Mouse (Mus musculus): ENCODE data around the gene Rbsn. TPM values are rescaled to one million over a fixed set of nuclear protein-coding genes. Genes with fewer than 3 reads are reported as not detected.

Rbsn gene
- polyA plus RNA-seq (2014; fragmentation: Nextera tagmentation; extraction: Ambion mirVana): 16.0 and 21.3 TPM in 2 replicates

DNA sequence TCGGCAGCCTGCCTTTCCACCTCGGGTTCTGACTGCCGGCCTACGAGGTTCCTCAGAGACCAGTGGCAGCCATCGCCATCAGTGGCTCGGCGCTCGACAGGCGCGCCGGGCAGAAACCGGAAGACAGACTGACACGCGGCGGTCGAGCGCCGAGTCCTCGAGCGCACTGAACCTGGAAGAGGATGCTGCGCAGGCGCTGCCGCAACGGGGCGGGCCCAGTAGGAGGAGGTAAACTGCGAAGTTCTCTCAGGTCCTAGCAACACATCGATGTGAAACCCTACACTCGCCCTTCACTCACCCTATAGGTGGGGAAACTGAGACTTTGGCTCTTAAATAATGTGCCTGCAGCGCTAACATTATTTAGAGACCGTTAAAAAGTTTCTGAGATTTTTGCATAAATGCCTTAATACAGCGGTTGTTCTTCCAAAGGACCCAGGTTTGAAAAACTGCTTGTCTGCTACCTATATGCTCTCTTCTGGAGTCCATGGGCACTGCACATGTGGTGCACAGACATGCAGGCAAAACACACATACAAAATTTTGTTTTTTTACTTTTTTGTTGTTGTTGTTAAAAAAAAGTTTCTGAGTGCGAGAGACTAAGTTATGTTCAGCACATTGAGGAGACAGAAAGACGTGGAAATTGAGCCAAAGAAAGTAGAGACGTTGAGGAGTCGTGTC, at the start of gene Rbsn:
Gene Rbsn, minus strand, starts transcription at position 153 of the 677 bp plus-strand sequence.
- peak within 1 kb of the TSS; percentile 71 for H3K27ac ChIP-seq (ENCODE audit: low read depth, low read length)
- no peaks in the 10 kb centered on the region; the same call in 1 of the 2 replicates for H3K4me1 ChIP-seq (replicated peaks; ENCODE audit: control insufficient read depth, insufficient read depth, low read length)
- H3K36me3 ChIP-seq (ENCODE audit: control insufficient read depth, insufficient read depth, low read length): no peaks in the 10 kb centered on the region
- H3K27me3 ChIP-seq (ENCODE audit: control insufficient read depth, insufficient read depth, low read length): no peaks in the 10 kb centered on the region
- ATAC-seq (ENCODE audit: low FRiP score) (peak; percentile 93), DNase-seq (ENCODE audit: low spot score) (peak; percentile 95)
- H3K9ac ChIP-seq (ENCODE audit: low read depth, low read length): peak within 1 kb of the TSS; percentile 92
- peak within 1 kb of the TSS; percentile 89 for H3K4me2 ChIP-seq (replicated peaks; ENCODE audit: low read depth, low read length)
- H3K9me3 ChIP-seq (ENCODE audit: control insufficient read depth, low read length): no peaks in the 10 kb centered on the region
- peak within 1 kb of the TSS; percentile 95 for H3K4me3 ChIP-seq (ENCODE audit: low read depth, low read length)
- 10% methylated on average over 35 of the region's 35 CpGs for WGBS

DNA sequence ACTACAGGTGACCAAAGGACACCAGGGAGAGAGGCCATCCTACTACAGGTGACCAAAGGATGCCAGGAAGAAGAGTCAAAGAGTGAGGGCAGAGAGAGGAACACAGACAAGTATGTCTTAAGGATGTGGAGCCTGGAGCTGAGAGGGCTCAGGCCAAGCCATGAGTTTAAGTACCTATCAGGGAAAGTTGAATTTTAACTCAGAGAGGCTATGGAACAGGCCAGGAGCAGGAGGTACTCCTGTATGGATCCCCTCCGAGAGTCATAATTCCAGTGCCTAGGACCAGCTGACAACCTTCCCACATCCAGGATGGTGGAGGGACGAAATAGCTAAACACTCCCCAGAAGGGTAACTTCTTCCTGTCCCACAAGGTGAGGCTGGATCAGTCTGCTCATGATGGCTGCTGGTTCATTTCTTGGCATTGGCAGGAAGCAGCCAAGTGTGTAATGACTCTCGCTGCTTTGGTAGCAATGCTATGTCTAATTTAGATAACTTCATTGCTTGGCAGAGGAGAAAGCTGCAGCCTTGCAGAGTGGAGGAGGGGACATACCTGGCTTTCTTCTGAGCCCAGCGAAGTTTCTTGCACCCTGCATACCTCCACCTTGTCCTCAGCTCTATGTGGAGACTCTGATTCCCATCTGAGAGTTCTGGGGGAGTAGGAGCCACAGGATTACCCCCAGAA, 46.6 kb upstream of the Rbsn start:
- no peak for DNase-seq (ENCODE audit: low spot score)
- Histone ChIP-seq H3K27ac (ENCODE audit: low read depth, low read length) (no peak overlapping the region), H3K36me3 (ENCODE audit: control insufficient read depth, insufficient read depth, low read length) (no peaks in the 10 kb centered on the region), H3K4me3 (ENCODE audit: low read depth, low read length) (no peak overlapping the region), H3K27me3 (ENCODE audit: control insufficient read depth, insufficient read depth, low read length) (no peaks in the 10 kb centered on the region), H3K9ac (ENCODE audit: low read depth, low read length) (no peak overlapping the region), H3K9me3 (ENCODE audit: control insufficient read depth, low read length) (no peaks in the 10 kb centered on the region), H3K4me1 (replicated peaks; ENCODE audit: control insufficient read depth, insufficient read depth, low read length) (no peaks in the 10 kb centered on the region), H3K4me2 (replicated peaks; ENCODE audit: low read depth, low read length) (no peak overlapping the region)
- no peak for ATAC-seq (ENCODE audit: low FRiP score)
- 76% methylated on average over 4 of the region's 4 CpGs for WGBS

DNA sequence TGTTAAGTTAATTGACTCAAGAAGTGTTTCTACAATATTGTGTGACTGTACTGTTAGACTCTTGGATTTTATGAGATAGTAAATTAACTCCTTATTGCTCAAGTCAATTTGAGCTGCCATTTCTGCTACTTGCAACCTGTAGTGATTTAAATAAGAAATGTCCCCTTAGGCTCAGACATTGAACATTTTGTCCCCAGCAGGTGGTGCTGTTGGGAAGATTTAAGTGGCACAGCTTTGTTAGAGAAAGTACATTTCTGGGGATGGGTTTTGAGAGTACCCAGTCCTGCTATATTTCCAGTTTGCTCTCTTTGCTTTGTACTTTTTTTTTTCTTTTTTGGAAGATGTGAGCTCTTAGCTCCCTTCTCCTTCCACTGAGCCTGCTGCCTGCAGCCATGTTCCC, 40.6 kb upstream of the Rbsn start:
- Histone ChIP-seq H3K9ac (ENCODE audit: low read depth, low read length) (no peak overlapping the region), H3K4me1 (replicated peaks; ENCODE audit: control insufficient read depth, insufficient read depth, low read length) (no peaks in the 10 kb centered on the region), H3K9me3 (ENCODE audit: control insufficient read depth, low read length) (no peaks in the 10 kb centered on the region; the same call in 1 of the 2 replicates), H3K27ac (ENCODE audit: low read depth, low read length) (no peak overlapping the region), H3K4me2 (replicated peaks; ENCODE audit: low read depth, low read length) (no peak overlapping the region), H3K36me3 (ENCODE audit: control insufficient read depth, insufficient read depth, low read length) (no peaks in the 10 kb centered on the region), H3K4me3 (ENCODE audit: low read depth, low read length) (no peak overlapping the region), H3K27me3 (ENCODE audit: control insufficient read depth, insufficient read depth, low read length) (no peaks in the 10 kb centered on the region; the same call in 1 of the 2 replicates)
- ATAC-seq (ENCODE audit: low FRiP score) (no peak), DNase-seq (ENCODE audit: low spot score) (no peak)

DNA sequence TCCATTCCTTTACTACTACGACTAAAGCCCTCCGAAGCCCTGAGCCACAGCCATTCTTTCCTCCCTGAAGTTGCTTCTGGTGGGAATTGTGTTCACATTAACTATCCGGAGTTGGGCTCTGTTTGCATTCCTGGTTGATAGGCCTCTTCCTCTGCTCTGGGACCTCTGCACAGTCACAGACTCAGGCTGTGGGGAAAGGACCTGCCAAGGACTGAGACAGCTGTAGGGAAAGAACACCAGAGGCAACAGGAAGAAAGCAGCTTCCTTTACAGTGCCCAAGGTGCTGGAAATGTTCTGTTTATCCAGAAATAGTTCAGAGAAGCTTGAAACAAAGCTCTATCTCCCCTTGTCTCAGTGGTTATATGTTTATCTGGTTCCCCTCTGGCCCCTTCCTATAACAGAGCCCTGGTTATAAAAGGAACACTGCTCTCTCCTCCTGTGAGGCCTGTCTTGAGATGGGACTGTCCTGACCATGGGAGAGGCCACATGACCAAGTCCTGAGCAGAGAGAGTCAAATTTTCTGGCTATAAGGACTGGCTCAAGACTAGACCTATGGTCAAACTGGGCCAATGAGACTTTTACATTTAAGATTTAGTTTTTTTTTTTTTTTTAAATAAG, 38.6 kb upstream of the Rbsn start:
- DNase-seq (ENCODE audit: low spot score) (no peak), ATAC-seq (ENCODE audit: low FRiP score) (no peak)
- H3K36me3 ChIP-seq (ENCODE audit: control insufficient read depth, insufficient read depth, low read length): no peaks in the 10 kb centered on the region
- WGBS: 83% methylated on average over 3 of the region's 3 CpGs
- H3K9ac ChIP-seq (ENCODE audit: low read depth, low read length): no peak overlapping the region
- H3K4me2 ChIP-seq (replicated peaks; ENCODE audit: low read depth, low read length): no peak overlapping the region
- H3K4me1 ChIP-seq (replicated peaks; ENCODE audit: control insufficient read depth, insufficient read depth, low read length): no peaks in the 10 kb centered on the region
- no peaks in the 10 kb centered on the region; the same call in 1 of the 2 replicates for H3K27me3 ChIP-seq (ENCODE audit: control insufficient read depth, insufficient read depth, low read length)
- no peak overlapping the region for H3K4me3 ChIP-seq (ENCODE audit: low read depth, low read length)
- H3K9me3 ChIP-seq (ENCODE audit: control insufficient read depth, low read length): no peaks in the 10 kb centered on the region; the same call in 1 of the 2 replicates
- H3K27ac ChIP-seq (ENCODE audit: low read depth, low read length): no peak overlapping the region

DNA sequence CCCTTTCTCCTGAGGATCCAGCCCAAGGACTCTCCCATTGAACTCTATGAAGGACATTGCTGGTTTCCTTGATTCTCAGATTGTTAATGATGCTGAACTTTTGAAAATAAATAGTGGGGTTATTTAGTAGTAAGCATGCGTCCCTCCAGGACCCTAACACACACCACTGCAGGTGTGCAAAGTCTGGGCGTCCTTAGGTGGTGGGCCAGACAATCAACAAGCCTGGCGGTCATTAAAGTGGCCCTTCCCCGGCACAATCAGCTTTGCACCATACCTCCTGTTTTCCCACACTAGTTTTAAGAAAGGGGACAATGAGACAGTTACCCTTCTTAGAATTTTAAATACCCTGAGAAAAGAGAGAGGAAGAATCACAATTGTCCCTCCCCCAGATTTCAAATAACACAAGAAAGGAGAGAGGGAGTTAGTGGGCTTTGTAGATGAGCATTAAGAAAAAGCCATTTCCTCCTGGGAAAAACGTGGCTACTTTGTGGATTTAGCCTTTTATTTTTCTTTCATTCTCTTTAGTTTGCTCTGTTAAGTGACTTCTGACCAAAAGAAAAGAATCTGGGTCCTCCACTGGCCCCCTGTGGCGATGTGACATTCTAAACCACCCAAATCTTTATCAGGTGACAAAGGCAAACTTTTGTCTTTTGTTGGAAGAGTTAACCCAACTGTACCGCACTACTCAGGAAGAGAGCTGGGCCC, 32.6 kb upstream of the Rbsn start:
- H3K27me3 ChIP-seq (ENCODE audit: control insufficient read depth, insufficient read depth, low read length): peaks cover 19% of the 10 kb centered on the region
- H3K4me2 ChIP-seq (replicated peaks; ENCODE audit: low read depth, low read length): no peak overlapping the region
- H3K4me3 ChIP-seq (ENCODE audit: low read depth, low read length): no peak overlapping the region
- H3K4me1 ChIP-seq (replicated peaks; ENCODE audit: control insufficient read depth, insufficient read depth, low read length): no peaks in the 10 kb centered on the region
- ATAC-seq (ENCODE audit: low FRiP score): no peak
- H3K9me3 ChIP-seq (ENCODE audit: control insufficient read depth, low read length): no peaks in the 10 kb centered on the region
- H3K9ac ChIP-seq (ENCODE audit: low read depth, low read length): no peak overlapping the region
- no peak for DNase-seq (ENCODE audit: low spot score)
- H3K27ac ChIP-seq (ENCODE audit: low read depth, low read length): no peak overlapping the region
- H3K36me3 ChIP-seq (ENCODE audit: control insufficient read depth, insufficient read depth, low read length): no peaks in the 10 kb centered on the region
- 12% methylated on average over 7 of the region's 7 CpGs for WGBS

DNA sequence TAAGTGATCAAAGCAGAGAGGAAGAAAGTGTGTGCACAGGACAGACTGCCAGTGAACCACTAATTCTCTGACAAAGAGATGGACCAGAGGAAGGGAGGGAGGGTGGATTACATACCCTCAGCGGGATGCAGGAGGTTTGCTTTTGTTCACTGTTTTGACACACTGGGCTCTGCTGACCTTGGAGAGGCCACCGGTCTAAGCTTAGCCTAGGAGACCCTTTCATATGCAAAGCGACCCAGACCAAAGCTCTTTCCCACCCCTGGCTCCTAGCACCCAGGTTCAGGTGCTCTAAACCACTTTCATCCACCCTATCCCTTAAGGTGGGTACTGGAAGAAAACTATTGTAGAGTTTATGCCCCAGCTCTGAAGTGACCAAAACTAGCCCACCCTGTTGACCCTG, 31.6 kb upstream of the Rbsn start:
- Histone ChIP-seq H3K36me3 (ENCODE audit: control insufficient read depth, insufficient read depth, low read length) (no peaks in the 10 kb centered on the region), H3K9me3 (ENCODE audit: control insufficient read depth, low read length) (no peaks in the 10 kb centered on the region), H3K4me3 (ENCODE audit: low read depth, low read length) (no peak overlapping the region), H3K4me1 (replicated peaks; ENCODE audit: control insufficient read depth, insufficient read depth, low read length) (no peaks in the 10 kb centered on the region), H3K27ac (ENCODE audit: low read depth, low read length) (no peak overlapping the region), H3K9ac (ENCODE audit: low read depth, low read length) (no peak overlapping the region), H3K27me3 (ENCODE audit: control insufficient read depth, insufficient read depth, low read length) (peaks cover 19% of the 10 kb centered on the region), H3K4me2 (replicated peaks; ENCODE audit: low read depth, low read length) (no peak overlapping the region)
- ATAC-seq (ENCODE audit: low FRiP score) (no peak), DNase-seq (ENCODE audit: low spot score) (no peak)
- 0% methylated on average over 3 of the region's 3 CpGs for WGBS

DNA sequence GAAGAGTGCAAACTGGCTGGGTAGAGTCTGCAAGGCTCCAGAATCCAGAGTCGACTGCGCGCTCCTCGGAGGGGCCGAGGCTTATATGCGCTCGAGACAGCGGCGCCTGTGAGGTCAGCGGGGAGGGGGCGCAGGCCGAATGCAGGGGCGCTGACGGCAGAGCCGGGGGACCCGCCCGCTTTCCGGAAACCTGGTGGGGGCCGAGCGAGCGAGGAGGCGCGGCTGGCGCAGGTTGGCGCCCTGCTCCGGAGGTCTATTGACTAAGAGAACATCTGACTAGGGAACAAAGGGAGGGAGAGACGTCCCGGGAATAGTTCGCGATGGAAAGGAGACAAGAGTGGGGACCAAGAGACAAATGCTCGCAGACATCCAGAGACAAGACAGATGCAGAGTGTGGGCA, 29.9 kb upstream of the Rbsn start, which contains the start of gene Trh:
Gene Trh, minus strand, starts transcription at position 60 of the 400 bp plus-strand sequence.
- Histone ChIP-seq H3K4me3 (ENCODE audit: low read depth, low read length) (peak within 1 kb of the TSS; percentile 28), H3K4me2 (replicated peaks; ENCODE audit: low read depth, low read length) (peak within 1 kb of the TSS; percentile 63), H3K4me1 (replicated peaks; ENCODE audit: control insufficient read depth, insufficient read depth, low read length) (no peaks in the 10 kb centered on the region), H3K9me3 (ENCODE audit: control insufficient read depth, low read length) (no peaks in the 10 kb centered on the region), H3K9ac (ENCODE audit: low read depth, low read length) (peak within 1 kb of the TSS; percentile 55), H3K27me3 (ENCODE audit: control insufficient read depth, insufficient read depth, low read length) (peaks cover 19% of the 10 kb centered on the region), H3K27ac (ENCODE audit: low read depth, low read length) (no peak within 1 kb of the TSS), H3K36me3 (ENCODE audit: control insufficient read depth, insufficient read depth, low read length) (no peaks in the 10 kb centered on the region)
- no peak; the same call in 1 of the 2 replicates for ATAC-seq (ENCODE audit: low FRiP score)
- DNase-seq (ENCODE audit: low spot score): peak; percentile 39
- 2% methylated on average over 31 of the region's 31 CpGs for WGBS

DNA sequence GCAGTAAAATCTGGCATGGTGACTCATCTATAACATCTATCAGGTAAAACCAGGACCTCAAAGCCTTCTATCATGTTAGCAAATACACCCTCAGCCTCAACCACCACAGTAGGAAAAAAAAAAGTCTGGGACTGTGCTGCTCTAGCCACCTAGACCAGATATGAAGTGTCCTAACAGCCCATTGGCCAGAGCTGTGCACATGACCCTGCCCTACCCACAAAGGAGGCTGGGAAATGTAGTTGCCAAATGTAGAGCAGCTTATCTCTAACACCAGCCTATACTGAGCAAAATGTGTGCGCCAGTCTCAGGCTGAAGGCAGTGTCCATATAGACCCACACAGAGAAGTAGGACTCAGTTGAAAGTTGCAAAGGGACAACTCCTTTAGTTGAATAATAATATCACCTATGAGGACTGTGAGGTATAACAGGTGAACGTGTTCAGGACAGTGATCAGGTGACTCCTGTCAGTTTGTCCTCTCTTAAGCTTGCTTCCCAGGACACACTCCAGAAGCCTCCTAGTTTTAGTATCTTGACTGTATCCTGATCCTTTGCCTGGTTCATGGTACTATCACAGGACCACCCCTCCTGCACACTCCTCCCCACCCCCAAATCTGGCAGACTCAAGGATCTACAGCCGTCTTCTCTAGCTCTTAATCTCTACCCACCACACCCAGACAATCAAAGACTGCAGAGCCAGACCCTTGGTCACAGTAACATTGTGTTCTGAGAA, 26.6 kb upstream of the Rbsn start:
- ATAC-seq (ENCODE audit: low FRiP score) (peak; percentile 79; the same call in 1 of the 2 replicates), DNase-seq (ENCODE audit: low spot score) (peak; percentile 39)
- Histone ChIP-seq H3K4me3 (ENCODE audit: low read depth, low read length) (no peak overlapping the region), H3K27ac (ENCODE audit: low read depth, low read length) (no peak overlapping the region), H3K27me3 (ENCODE audit: control insufficient read depth, insufficient read depth, low read length) (peaks cover 17% of the 10 kb centered on the region), H3K4me1 (replicated peaks; ENCODE audit: control insufficient read depth, insufficient read depth, low read length) (no peaks in the 10 kb centered on the region), H3K4me2 (replicated peaks; ENCODE audit: low read depth, low read length) (no peak overlapping the region), H3K9ac (ENCODE audit: low read depth, low read length) (no peak overlapping the region), H3K36me3 (ENCODE audit: control insufficient read depth, insufficient read depth, low read length) (no peaks in the 10 kb centered on the region), H3K9me3 (ENCODE audit: control insufficient read depth, low read length) (no peaks in the 10 kb centered on the region)
- 77% methylated on average over 3 of the region's 3 CpGs for WGBS
